Mouse (Mus musculus): ENCODE results near the gene Cmas. TPM values are rescaled to one million over a fixed set of nuclear protein-coding genes. Genes with fewer than 3 reads are reported as not detected.

Cmas gene
- total and polyA plus RNA-seq, 3 experiments: 53.2 to 80.6 (median 76.0) TPM

DNA sequence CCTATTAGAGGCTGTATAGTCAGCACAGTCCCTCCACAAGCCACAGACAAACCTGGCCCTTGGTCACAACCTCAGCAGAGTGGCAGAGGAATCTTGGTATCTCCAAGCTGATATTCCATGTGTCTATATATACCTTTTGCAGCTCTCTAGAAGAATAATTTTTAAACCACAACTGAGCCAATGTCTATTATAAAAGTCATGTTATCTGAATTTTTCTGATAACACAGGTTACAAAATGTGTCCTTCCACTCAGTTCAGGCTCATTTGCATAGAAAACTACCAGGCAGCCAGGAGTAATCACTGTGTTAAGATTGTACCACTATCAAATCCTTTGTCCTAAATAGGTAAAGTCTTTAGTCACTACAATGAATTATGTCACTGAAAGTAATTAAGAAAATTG lies 47.9 kb downstream of the Cmas start, which contains the start of gene Sult6b2:
TSS of gene Sult6b2 (minus strand) at position 101 of the 400 bp plus-strand sequence.
- DNase-seq (ENCODE audit: low spot score) (no peak), ATAC-seq (ENCODE audit: extremely low read depth, insufficient number of reproducible peaks, low FRiP score, poor library complexity, severe bottlenecking) (no peak)
- Histone ChIP-seq H3K36me3 (replicated peaks) (no peaks in the 10 kb centered on the region), H3K4me3 (ENCODE audit: low read depth, low read length) (no peak within 1 kb of the TSS), H3K9me3 (replicated peaks) (no peaks in the 10 kb centered on the region), H3K4me1 (ENCODE audit: insufficient read depth, low read depth, low read length) (peaks cover 51% of the 10 kb centered on the region), H3K27me3 (ENCODE audit: insufficient read depth, low read length) (no peaks in the 10 kb centered on the region; the same call in 1 of the 2 replicates)
- TF ChIP-seq CTCF (IDR thresholded peaks at IDR 0.05; ENCODE audit: low read depth, low read length): no peak
- no peak for TF ChIP-seq GATA1 (IDR thresholded peaks at IDR 0.05; ENCODE audit: borderline replicate concordance, low read length)
- TF ChIP-seq GATA2 (IDR thresholded peaks at IDR 0.05; ENCODE audit: borderline replicate concordance, low read depth, low read length): no peak
- no peak for TF ChIP-seq TAL1 (conservative IDR thresholded peaks at IDR 0.05; ENCODE audit: low read depth, low read length)
- TF ChIP-seq POLR2AphosphoS5 (IDR thresholded peaks at IDR 0.05; ENCODE audit: insufficient replicate concordance, low read depth, low read length): no peak

DNA sequence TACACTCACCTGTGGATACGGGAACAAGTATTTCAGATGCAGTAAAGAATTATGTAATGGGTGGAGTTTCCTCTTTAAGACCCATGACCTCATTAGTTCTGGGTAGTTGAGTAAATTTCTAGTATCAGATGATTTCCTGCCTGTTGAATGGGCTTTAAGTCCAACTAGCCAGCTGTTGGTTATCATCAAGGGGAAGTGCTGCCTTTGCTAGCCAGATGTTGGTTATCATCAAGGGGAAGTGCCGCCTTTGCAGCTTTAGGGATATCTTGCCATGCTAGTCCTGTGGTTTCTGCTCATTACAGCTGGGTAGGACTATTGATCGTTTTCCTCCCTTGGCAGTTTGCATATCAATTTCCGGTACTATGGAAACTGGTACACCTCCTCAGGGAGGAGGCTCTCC lies 49.8 kb downstream of the Cmas start:
- ATAC-seq (ENCODE audit: extremely low read depth, insufficient number of reproducible peaks, low FRiP score, poor library complexity, severe bottlenecking) (peak; percentile 5; the same call in 1 of the 2 replicates), DNase-seq (ENCODE audit: low spot score) (no peak)
- peaks cover 2% of the 10 kb centered on the region; the same call in 1 of the 2 replicates for H3K27me3 ChIP-seq (ENCODE audit: insufficient read depth, low read length)
- peaks cover 50% of the 10 kb centered on the region for H3K4me1 ChIP-seq (ENCODE audit: insufficient read depth, low read depth, low read length)
- H3K4me3 ChIP-seq (ENCODE audit: low read depth, low read length): no peak overlapping the region
- H3K9me3 ChIP-seq (replicated peaks): no peaks in the 10 kb centered on the region
- no peak for TF ChIP-seq TAL1 (conservative IDR thresholded peaks at IDR 0.05; ENCODE audit: low read depth, low read length)
- TF ChIP-seq GATA1 (IDR thresholded peaks at IDR 0.05; ENCODE audit: borderline replicate concordance, low read length): no peak
- no peak for TF ChIP-seq CTCF (IDR thresholded peaks at IDR 0.05; ENCODE audit: low read depth, low read length)
- TF ChIP-seq POLR2AphosphoS5 (IDR thresholded peaks at IDR 0.05; ENCODE audit: insufficient replicate concordance, low read depth, low read length): no peak
- no peak for TF ChIP-seq GATA2 (IDR thresholded peaks at IDR 0.05; ENCODE audit: borderline replicate concordance, low read depth, low read length)
- no peaks in the 10 kb centered on the region for H3K36me3 ChIP-seq (replicated peaks)

DNA sequence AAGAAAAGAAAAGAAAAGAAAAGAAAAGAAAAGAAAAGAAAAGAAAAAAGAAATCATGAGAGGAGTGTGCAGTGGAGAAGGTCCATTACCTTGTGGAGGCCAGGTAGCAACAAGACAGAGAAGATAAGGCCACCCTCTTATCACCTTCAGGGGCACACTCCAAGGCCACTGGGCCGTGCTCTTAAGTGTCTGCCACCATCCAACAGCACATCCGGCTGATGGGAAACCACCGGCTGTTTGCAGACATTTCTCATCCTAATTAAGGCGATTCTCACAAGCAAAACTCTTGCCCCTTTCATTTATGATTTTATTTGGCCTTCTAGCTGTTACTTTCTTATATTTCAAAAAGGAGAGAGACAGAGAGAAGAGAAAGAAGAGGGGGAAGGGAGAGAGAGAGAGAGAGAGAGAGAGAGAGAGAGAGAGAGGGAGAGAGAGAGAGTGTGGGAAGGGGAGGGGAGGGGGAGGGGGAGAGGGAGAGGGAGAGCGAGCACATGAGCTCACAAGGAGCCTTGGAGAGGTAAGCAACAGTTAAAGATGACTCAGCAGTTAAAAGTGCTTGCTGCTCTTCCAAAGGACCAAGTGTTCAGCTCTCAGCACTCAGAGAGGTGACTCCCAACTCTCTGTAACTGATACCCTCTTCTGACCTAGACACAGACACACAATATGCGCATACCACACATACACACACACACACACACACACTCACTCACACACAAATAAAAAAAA lies 53.0 kb downstream of the Cmas start:
- peak; percentile 72 for ATAC-seq (ENCODE audit: extremely low read depth, insufficient number of reproducible peaks, low FRiP score, poor library complexity, severe bottlenecking)
- TF ChIP-seq GATA2 (IDR thresholded peaks at IDR 0.05; ENCODE audit: borderline replicate concordance, low read depth, low read length) (no peak), CTCF (IDR thresholded peaks at IDR 0.05; ENCODE audit: low read depth, low read length) (no peak), TAL1 (conservative IDR thresholded peaks at IDR 0.05; ENCODE audit: low read depth, low read length) (no peak), POLR2AphosphoS5 (IDR thresholded peaks at IDR 0.05; ENCODE audit: insufficient replicate concordance, low read depth, low read length) (no peak), GATA1 (IDR thresholded peaks at IDR 0.05; ENCODE audit: borderline replicate concordance, low read length) (no peak)
- peak overlapping the region; percentile 42; the same call in 1 of the 2 replicates for H3K4me3 ChIP-seq (ENCODE audit: low read depth, low read length)

DNA sequence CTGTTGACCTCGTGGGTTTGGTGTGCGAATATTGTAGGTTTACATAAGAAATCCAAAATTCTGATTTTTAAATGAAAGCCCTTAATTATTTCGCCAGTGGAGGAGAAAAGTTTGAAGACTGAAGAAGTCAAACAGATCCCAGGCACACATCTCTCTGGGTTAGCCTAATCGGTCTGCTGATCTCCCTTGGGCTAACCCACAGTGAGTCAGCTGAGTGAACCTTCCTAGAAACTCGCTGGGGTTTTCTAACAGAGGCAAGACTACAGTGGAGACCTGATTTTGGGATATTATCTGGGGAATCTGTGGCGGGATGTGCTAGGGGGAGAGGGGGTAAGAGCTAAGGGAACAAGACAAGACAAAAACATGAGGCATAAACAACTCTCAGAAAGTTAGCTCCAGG lies 53.8 kb downstream of the Cmas start:
- Histone ChIP-seq H3K4me3 (ENCODE audit: low read depth, low read length) (no peak overlapping the region), H3K9me3 (replicated peaks) (no peaks in the 10 kb centered on the region), H3K4me1 (ENCODE audit: insufficient read depth, low read depth, low read length) (peaks cover 41% of the 10 kb centered on the region), H3K36me3 (replicated peaks) (no peaks in the 10 kb centered on the region), H3K27me3 (ENCODE audit: insufficient read depth, low read length) (peaks cover 13% of the 10 kb centered on the region)
- ATAC-seq (ENCODE audit: extremely low read depth, insufficient number of reproducible peaks, low FRiP score, poor library complexity, severe bottlenecking): peak; percentile 37; the same call in 1 of the 2 replicates
- no peak for DNase-seq (ENCODE audit: low spot score)
- no peak for TF ChIP-seq GATA1 (IDR thresholded peaks at IDR 0.05; ENCODE audit: borderline replicate concordance, low read length)
- no peak for TF ChIP-seq CTCF (IDR thresholded peaks at IDR 0.05; ENCODE audit: low read depth, low read length)
- TF ChIP-seq GATA2 (IDR thresholded peaks at IDR 0.05; ENCODE audit: borderline replicate concordance, low read depth, low read length): no peak
- TF ChIP-seq POLR2AphosphoS5 (IDR thresholded peaks at IDR 0.05; ENCODE audit: insufficient replicate concordance, low read depth, low read length): no peak
- no peak for TF ChIP-seq TAL1 (conservative IDR thresholded peaks at IDR 0.05; ENCODE audit: low read depth, low read length)

More for the DNA sequence above, 53.0 kb downstream of the Cmas start:
- peaks cover 13% of the 10 kb centered on the region for H3K27me3 ChIP-seq (ENCODE audit: insufficient read depth, low read length)
- peaks cover 39% of the 10 kb centered on the region for H3K4me1 ChIP-seq (ENCODE audit: insufficient read depth, low read depth, low read length)
- no peak for DNase-seq (ENCODE audit: low spot score)
- no peaks in the 10 kb centered on the region for H3K36me3 ChIP-seq (replicated peaks)
- H3K9me3 ChIP-seq (replicated peaks): no peaks in the 10 kb centered on the region

DNA sequence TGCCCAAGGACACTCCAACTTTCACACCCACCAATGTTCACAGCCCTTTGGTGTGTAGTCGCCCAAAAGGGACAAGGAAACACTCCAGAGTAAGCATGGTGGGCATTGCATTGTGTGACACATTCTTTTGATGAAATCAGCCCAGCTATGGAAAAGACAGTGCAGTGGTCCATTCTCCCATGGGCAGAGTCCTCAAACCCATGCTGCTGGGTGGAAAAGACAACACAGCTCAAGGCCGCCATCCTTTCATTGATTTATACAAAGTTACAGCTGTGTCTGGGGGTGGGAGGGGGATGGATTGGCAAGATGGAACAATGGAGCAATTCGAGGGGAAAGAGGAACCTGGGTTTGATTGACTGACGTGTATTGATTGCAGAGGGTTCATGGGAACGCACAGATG lies 56.5 kb downstream of the Cmas start:
- TF ChIP-seq GATA1 (IDR thresholded peaks at IDR 0.05; ENCODE audit: borderline replicate concordance, low read length): no peak
- no peak for TF ChIP-seq TAL1 (conservative IDR thresholded peaks at IDR 0.05; ENCODE audit: low read depth, low read length)
- no peak for TF ChIP-seq POLR2AphosphoS5 (IDR thresholded peaks at IDR 0.05; ENCODE audit: insufficient replicate concordance, low read depth, low read length)
- no peak for TF ChIP-seq CTCF (IDR thresholded peaks at IDR 0.05; ENCODE audit: low read depth, low read length)
- no peak for TF ChIP-seq GATA2 (IDR thresholded peaks at IDR 0.05; ENCODE audit: borderline replicate concordance, low read depth, low read length)
- Histone ChIP-seq H3K36me3 (replicated peaks) (no peaks in the 10 kb centered on the region), H3K27me3 (ENCODE audit: insufficient read depth, low read length) (peaks cover 18% of the 10 kb centered on the region), H3K9me3 (replicated peaks) (no peaks in the 10 kb centered on the region), H3K4me3 (ENCODE audit: low read depth, low read length) (no peak overlapping the region), H3K4me1 (ENCODE audit: insufficient read depth, low read depth, low read length) (peaks cover 41% of the 10 kb centered on the region)
- DNase-seq (ENCODE audit: low spot score) (no peak), ATAC-seq (ENCODE audit: extremely low read depth, insufficient number of reproducible peaks, low FRiP score, poor library complexity, severe bottlenecking) (no peak)

DNA sequence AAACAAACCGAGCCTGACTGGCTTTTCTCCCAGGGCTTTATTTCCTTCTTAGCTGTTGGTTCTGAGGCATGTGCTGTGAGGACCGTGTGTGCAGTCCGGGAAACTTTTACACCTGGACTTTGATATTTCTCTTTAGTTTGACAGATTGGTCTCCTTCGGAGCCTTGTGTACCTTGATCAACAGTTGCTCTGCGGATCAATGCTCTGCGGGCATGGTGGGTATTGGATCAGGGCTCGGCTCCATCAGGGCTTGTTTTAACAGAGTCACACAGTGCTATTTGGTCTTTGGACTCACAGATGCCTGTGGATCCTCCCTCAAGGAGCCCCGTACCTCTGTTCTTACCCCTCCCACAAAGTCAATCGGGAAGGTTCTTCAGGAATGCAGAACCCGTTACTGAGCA lies 57.5 kb downstream of the Cmas start:
- DNase-seq (ENCODE audit: low spot score) (no peak), ATAC-seq (ENCODE audit: extremely low read depth, insufficient number of reproducible peaks, low FRiP score, poor library complexity, severe bottlenecking) (no peak)
- peaks cover 29% of the 10 kb centered on the region for H3K27me3 ChIP-seq (ENCODE audit: insufficient read depth, low read length)
- TF ChIP-seq POLR2AphosphoS5 (IDR thresholded peaks at IDR 0.05; ENCODE audit: insufficient replicate concordance, low read depth, low read length): no peak
- TF ChIP-seq TAL1 (conservative IDR thresholded peaks at IDR 0.05; ENCODE audit: low read depth, low read length): no peak
- no peak for TF ChIP-seq GATA2 (IDR thresholded peaks at IDR 0.05; ENCODE audit: borderline replicate concordance, low read depth, low read length)
- no peak for TF ChIP-seq CTCF (IDR thresholded peaks at IDR 0.05; ENCODE audit: low read depth, low read length)
- TF ChIP-seq GATA1 (IDR thresholded peaks at IDR 0.05; ENCODE audit: borderline replicate concordance, low read length): no peak
- no peaks in the 10 kb centered on the region for H3K9me3 ChIP-seq (replicated peaks)
- no peak overlapping the region for H3K4me3 ChIP-seq (ENCODE audit: low read depth, low read length)
- no peaks in the 10 kb centered on the region for H3K36me3 ChIP-seq (replicated peaks)
- H3K4me1 ChIP-seq (ENCODE audit: insufficient read depth, low read depth, low read length): peaks cover 37% of the 10 kb centered on the region

All from G1E (cell line).